Mouse (Mus musculus): ENCODE measurements around the gene Lrmda. TPM values are rescaled to one million over a fixed set of nuclear protein-coding genes. Genes with fewer than 3 reads are reported as not detected.

Gene Lrmda
- total RNA-seq, 4 experiments from 2014 or later: 1.2 to 2.4 (median 1.3) TPM

- DNase-seq (ENCODE audit: low spot score in 2 of 2): no peak
These were observed 27.7 kb upstream of the Lrmda start for GRCm38 (mm10) chr14:21991856-21992255.

GRCm38 (mm10) chr14:21992321-21992885 is 27.1 kb upstream of the Lrmda start:
- no peak for DNase-seq (ENCODE audit: low spot score in 2 of 2)

- DNase-seq (ENCODE audit: low spot score in 2 of 2): no peak
These were observed 26.1 kb upstream of the Lrmda start for GRCm38 (mm10) chr14:21993251-21994060.

GRCm38 (mm10) chr14:21994061-21994990 is 25.2 kb upstream of the Lrmda start:
- no peak for DNase-seq (ENCODE audit: low spot score in 2 of 2)

GRCm38 (mm10) chr14:21995031-21995754 is 24.3 kb upstream of the Lrmda start:
- DNase-seq (ENCODE audit: low spot score in 2 of 2): no peak

- no peak for DNase-seq (ENCODE audit: low spot score in 2 of 2)
These were observed 19.9 kb upstream of the Lrmda start for GRCm38 (mm10) chr14:21999588-21999987.

- DNase-seq (ENCODE audit: low spot score in 2 of 2): no peak
These were observed 16.3 kb upstream of the Lrmda start for GRCm38 (mm10) chr14:22003231-22003630.

- no peak for DNase-seq (ENCODE audit: low spot score in 2 of 2)
These were observed 15.9 kb upstream of the Lrmda start for GRCm38 (mm10) chr14:22003631-22004030.

- DNase-seq (ENCODE audit: low spot score in 2 of 2): no peak
These were observed 14.6 kb upstream of the Lrmda start for GRCm38 (mm10) chr14:22004943-22005342.

- no peak for DNase-seq (ENCODE audit: low spot score in 2 of 2)
These were observed 12.5 kb upstream of the Lrmda start for GRCm38 (mm10) chr14:22007006-22007405.

GRCm38 (mm10) chr14:22014315-22014714 is 5.2 kb upstream of the Lrmda start:
- no peak for DNase-seq (ENCODE audit: low spot score in 2 of 2)

GRCm38 (mm10) chr14:22014781-22015180 is 4.7 kb upstream of the Lrmda start:
- DNase-seq (ENCODE audit: low spot score in 2 of 2): no peak

GRCm38 (mm10) chr14:22017011-22017410 is 2.5 kb upstream of the Lrmda start:
- DNase-seq (ENCODE audit: low spot score in 2 of 2): no peak

GRCm38 (mm10) chr14:22019949-22020845 is 685 bp downstream of the Lrmda start:
- DNase-seq (ENCODE audit: low spot score in 2 of 2): no peak

GRCm38 (mm10) chr14:22020885-22021284 is 1.4 kb downstream of the Lrmda start:
- no peak for DNase-seq (ENCODE audit: low spot score in 2 of 2)

- no peak for DNase-seq (ENCODE audit: low spot score in 2 of 2)
These were observed 4.0 kb downstream of the Lrmda start for GRCm38 (mm10) chr14:22023533-22023932.

- no peak for DNase-seq (ENCODE audit: low spot score in 2 of 2)
These were observed 16.4 kb downstream of the Lrmda start for GRCm38 (mm10) chr14:22035900-22036299.

GRCm38 (mm10) chr14:22036338-22036737 is 16.8 kb downstream of the Lrmda start:
- no peak for DNase-seq (ENCODE audit: low spot score in 2 of 2)

GRCm38 (mm10) chr14:22036802-22037497 is 17.4 kb downstream of the Lrmda start:
- no peak for DNase-seq (ENCODE audit: low spot score in 2 of 2)

Data from left cerebral cortex, adult 8-10 months (tissue).